Mouse (Mus musculus) spleen, postnatal 10 days (tissue): Measurements from ENCODE around the gene Gm9936.
"Not testable (repeated sequence)": the region's sequence is repeated elsewhere in the genome, so short reads cannot be mapped to it uniquely, and the experiment has no call there.

Experiments used
- DNase-seq, 2 experiments: peaks; one replicate each; pipeline ENCODE4 v3.0.0; 2021 to 2022; ENCODE audit warnings: low spot score in 2 of 2

The Gm9936 gene

GRCm38 (mm10) chr5:114858582-114858981 lies at the start of gene Gm9936:
TSS of gene Gm9936 (minus strand) at chr5:114858682.
- no peak for DNase-seq

GRCm38 (mm10) chr5:114902413-114902812 lies 43.9 kb upstream of the Gm9936 start:
- peak; percentile 23 to 69 for DNase-seq

GRCm38 (mm10) chr5:114898857-114899256 lies 40.4 kb upstream of the Gm9936 start:
- DNase-seq, result no peak

GRCm38 (mm10) chr5:114897374-114897793 lies 38.9 kb upstream of the Gm9936 start:
- DNase-seq, result no peak

GRCm38 (mm10) chr5:114896688-114897373 lies 38.3 kb upstream of the Gm9936 start, which contains the start of gene Oasl2:
TSS of gene Oasl2 (plus strand) at chr5:114896936.
- DNase-seq, result no peak

GRCm38 (mm10) chr5:114895542-114895941 lies 37.1 kb upstream of the Gm9936 start:
- no peak for DNase-seq

GRCm38 (mm10) chr5:114888995-114889394 lies 30.5 kb upstream of the Gm9936 start:
- no peak for DNase-seq

GRCm38 (mm10) chr5:114886801-114887200 lies 28.3 kb upstream of the Gm9936 start:
- no peak for DNase-seq

GRCm38 (mm10) chr5:114883022-114883421 lies 24.5 kb upstream of the Gm9936 start:
- no peak for DNase-seq

- not testable (repeated sequence) for DNase-seq
Measured at GRCm38 (mm10) chr5:114882319-114882718, 23.8 kb upstream of the Gm9936 start.

GRCm38 (mm10) chr5:114879399-114879798 lies 20.9 kb upstream of the Gm9936 start:
- no peak for DNase-seq

GRCm38 (mm10) chr5:114877487-114877886 lies 19.0 kb upstream of the Gm9936 start:
- no peak for DNase-seq

- no peak for DNase-seq
Measured at GRCm38 (mm10) chr5:114876331-114876730, 17.8 kb upstream of the Gm9936 start.

GRCm38 (mm10) chr5:114875858-114876257 lies 17.4 kb upstream of the Gm9936 start:
- peak in 1 of 2 experiments; percentile 36 for DNase-seq

GRCm38 (mm10) chr5:114865279-114865678 lies 6.8 kb upstream of the Gm9936 start:
- no peak for DNase-seq

- no peak for DNase-seq
Measured at GRCm38 (mm10) chr5:114864813-114865212, 6.3 kb upstream of the Gm9936 start.

- DNase-seq, result no peak
Measured at GRCm38 (mm10) chr5:114861730-114862129, 3.2 kb upstream of the Gm9936 start.

- DNase-seq, result peak; percentile 28 to 78
Measured at GRCm38 (mm10) chr5:114859253-114859652, 771 bp upstream of the Gm9936 start.

- not testable (repeated sequence) for DNase-seq
Measured at GRCm38 (mm10) chr5:114853364-114853763, 5.1 kb downstream of the Gm9936 start, which contains the start of gene 4930519G04Rik. TSS of gene 4930519G04Rik (plus strand) at chr5:114853664.

- no peak for DNase-seq
Measured at GRCm38 (mm10) chr5:114851565-114852236, 6.8 kb downstream of the Gm9936 start.

GRCm38 (mm10) chr5:114844371-114844770 lies 14.1 kb downstream of the Gm9936 start:
- DNase-seq, result not testable (repeated sequence)

- DNase-seq, result no peak
Measured at GRCm38 (mm10) chr5:114842674-114843073, 15.8 kb downstream of the Gm9936 start.

- not testable (repeated sequence) for DNase-seq
Measured at GRCm38 (mm10) chr5:114842155-114842554, 16.3 kb downstream of the Gm9936 start.
